Comparison of ENCODE assay signal across 18 mouse cellular contexts in the genomic region with DNA sequence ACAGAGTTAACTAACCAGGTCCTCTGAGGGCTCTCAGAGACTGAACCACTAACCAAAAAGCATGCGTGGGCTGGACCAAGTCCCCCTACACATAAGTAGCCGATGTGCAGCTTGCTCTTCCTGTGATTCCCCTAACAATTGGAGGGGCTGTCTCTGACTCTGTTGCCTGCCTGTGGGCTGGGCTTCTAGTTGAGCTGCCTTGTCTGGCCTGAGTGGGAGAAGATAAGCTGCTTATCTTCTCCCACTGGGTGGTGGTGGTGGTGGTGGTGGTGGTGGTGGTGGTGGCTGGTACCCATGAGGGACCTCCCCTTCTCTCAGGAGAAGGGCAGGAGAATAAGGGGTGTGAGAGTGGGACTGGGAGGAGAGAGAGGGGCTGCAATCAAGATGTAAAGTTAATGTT. TPM values are rescaled to one million over a fixed set of nuclear protein-coding genes. Genes with fewer than 3 reads are reported as not detected.
A peak's percentile ranks its signal among the peaks of the same experiment; 100 is the strongest.
DNase-seq lines count a peak whose midpoint lies in the region; ATAC-seq and TF ChIP-seq lines count a peak whose summit lies in the region.
"Had no signal": no experiment of that assay in that cellular context is flagged by ENCODE, and none has a peak within 500 bp of the region (broad histone marks: within the 10 kb centered on the region; RNA-seq: fewer than 3 reads in every experiment).

No protein-coding gene starts in this region.

- no peak overlapping the region for H3K9ac ChIP-seq in stomach, embryonic 15.5 days
- H3K9ac ChIP-seq in stomach, postnatal 0 days (ENCODE audit: low read length), result no peak overlapping the region
- peak overlapping the region; percentile 48 for H3K9ac ChIP-seq in liver, embryonic 14.5 days (replicated peaks)
- H3K9ac ChIP-seq: embryonic facial prominence, embryonic 15.5 days; lung, embryonic 14.5 days had no signal

- TF ChIP-seq CTCF in stomach, postnatal 0 days (IDR thresholded peaks at IDR 0.05; ENCODE audit: low read depth), result no peak
- no peak for TF ChIP-seq CTCF in liver, embryonic 14.5 days (IDR thresholded peaks at IDR 0.05; ENCODE audit: low read depth)

- DNase-seq in heart, embryonic 10.5 days (ENCODE audit: low spot score), result peak; percentile 81
- DNase-seq in heart, adult 18-20 months, result no peak
- DNase-seq in stomach, postnatal 0 days (ENCODE audit: low spot score), result no peak
- peak; percentile 75 to 78 (median 78) for DNase-seq in liver, embryonic 14.5 days (ENCODE audit: low read depth in 3 of 3, low spot score in 3 of 3)
- DNase-seq in frontal cortex, adult 2 months (ENCODE audit: extremely low spot score in 1 of 2, low spot score in 1 of 2), result no peak
- no peak for DNase-seq in embryo, embryonic 9.5 days (ENCODE audit: extremely low spot score)
- no peak for DNase-seq in cerebellum, adult 11 months
- DNase-seq: cerebellum, adult 2 months; gastrocnemius, postnatal 10 days; kidney, adult 8-10 months; left cerebral cortex, postnatal 4 days; lung, embryonic 14.5 days; thymus, postnatal 25 days had no signal

- ATAC-seq in stomach, embryonic 15.5 days (ENCODE audit: insufficient read depth, low FRiP score, low read depth), result peak; percentile 66
- ATAC-seq in stomach, postnatal 0 days (ENCODE audit: low FRiP score, low TSS enrichment), result no peak
- peak; percentile 99 for ATAC-seq in liver, embryonic 14.5 days (ENCODE audit: insufficient read depth)
- ATAC-seq: forebrain, embryonic 16.5 days; midbrain, embryonic 16.5 days had no signal

- peak overlapping the region; percentile 16; the same call in 1 of the 2 replicates for H3K27ac ChIP-seq in heart, embryonic 10.5 days
- H3K27ac ChIP-seq in stomach, embryonic 15.5 days, result no peak overlapping the region
- H3K27ac ChIP-seq in stomach, postnatal 0 days (replicated peaks), result no peak overlapping the region
- peak overlapping the region; percentile 79 for H3K27ac ChIP-seq in liver, embryonic 14.5 days
- H3K27ac ChIP-seq: embryonic facial prominence, embryonic 15.5 days; macrophage had no signal

- no peaks in the 10 kb centered on the region for H3K27me3 ChIP-seq in heart, embryonic 10.5 days (ENCODE audit: insufficient read depth, poor library complexity, severe bottlenecking)
- H3K27me3 ChIP-seq in stomach, embryonic 15.5 days (replicated peaks), result no peaks in the 10 kb centered on the region
- H3K27me3 ChIP-seq in stomach, postnatal 0 days (ENCODE audit: control insufficient read depth, insufficient read depth, low read length), result no peaks in the 10 kb centered on the region
- H3K27me3 ChIP-seq in liver, embryonic 14.5 days (ENCODE audit: control insufficient read depth, insufficient read depth, low read length), result no peaks in the 10 kb centered on the region
- H3K27me3 ChIP-seq: embryonic facial prominence, embryonic 15.5 days had no signal

- H3K4me1 ChIP-seq in heart, embryonic 10.5 days, result peaks cover 5% of the 10 kb centered on the region; the same call in 1 of the 2 replicates
- no peaks in the 10 kb centered on the region for H3K4me1 ChIP-seq in stomach, embryonic 15.5 days
- H3K4me1 ChIP-seq in stomach, postnatal 0 days (replicated peaks; ENCODE audit: control insufficient read depth, insufficient read depth), result no peaks in the 10 kb centered on the region
- peaks cover 23 to 25% of the 10 kb centered on the region in 2 experiments for H3K4me1 ChIP-seq in liver, embryonic 14.5 days (replicated peaks; ENCODE audit: control insufficient read depth in 2 of 2, insufficient read depth in 2 of 2, low read length in 1 of 2)
- H3K4me1 ChIP-seq: embryonic facial prominence, embryonic 15.5 days had no signal

- TF ChIP-seq EP300 in stomach, postnatal 0 days (optimal IDR thresholded peaks at IDR 0.05), result no peak
- peak; percentile 88 for TF ChIP-seq EP300 in liver, embryonic 14.5 days (IDR thresholded peaks at IDR 0.05; ENCODE audit: low read depth)

- no peak overlapping the region for H3K4me2 ChIP-seq in stomach, embryonic 15.5 days
- no peak overlapping the region for H3K4me2 ChIP-seq in stomach, postnatal 0 days (replicated peaks; ENCODE audit: low read depth)
- H3K4me2 ChIP-seq in liver, embryonic 14.5 days (ENCODE audit: low read depth), result peak overlapping the region; percentile 67
- H3K4me2 ChIP-seq: embryonic facial prominence, embryonic 15.5 days; lung, embryonic 14.5 days had no signal

- no peaks in the 10 kb centered on the region for H3K36me3 ChIP-seq in heart, embryonic 10.5 days
- no peaks in the 10 kb centered on the region for H3K36me3 ChIP-seq in stomach, embryonic 15.5 days
- H3K36me3 ChIP-seq in stomach, postnatal 0 days (ENCODE audit: control insufficient read depth, insufficient read depth, low read length), result no peaks in the 10 kb centered on the region
- no peaks in the 10 kb centered on the region for H3K36me3 ChIP-seq in liver, embryonic 14.5 days (replicated peaks; ENCODE audit: control insufficient read depth, insufficient read depth, low read depth)
- H3K36me3 ChIP-seq: embryonic facial prominence, embryonic 15.5 days had no signal

- 42% methylated on average over 2 of the region's 2 CpGs for WGBS in heart, embryonic 10.5 days
- 51% methylated on average over 2 of the region's 2 CpGs for WGBS in stomach, embryonic 15.5 days
- 62% methylated on average over 2 of the region's 2 CpGs for WGBS in stomach, postnatal 0 days
- WGBS in liver, embryonic 14.5 days (ENCODE audit: insufficient replicate concordance), result 11% methylated on average over 2 of the region's 2 CpGs

- no peak overlapping the region for H3K4me3 ChIP-seq in heart, embryonic 10.5 days
- no peak overlapping the region for H3K4me3 ChIP-seq in stomach, embryonic 15.5 days (replicated peaks)
- no peak overlapping the region for H3K4me3 ChIP-seq in stomach, postnatal 0 days (ENCODE audit: low read depth, low read length)
- H3K4me3 ChIP-seq in liver, embryonic 14.5 days (ENCODE audit: insufficient read depth in 1 of 2, low read depth in 2 of 2, low read length in 2 of 2), result peak overlapping the region; percentile 34 to 49; a peak in 3 of 4 replicates
- H3K4me3 ChIP-seq: embryonic facial prominence, embryonic 15.5 days had no signal

- no peaks in the 10 kb centered on the region for H3K9me3 ChIP-seq in heart, embryonic 10.5 days
- H3K9me3 ChIP-seq in stomach, embryonic 15.5 days, result no peaks in the 10 kb centered on the region
- no peaks in the 10 kb centered on the region for H3K9me3 ChIP-seq in stomach, postnatal 0 days (ENCODE audit: control insufficient read depth, low read length)
- H3K9me3 ChIP-seq in liver, embryonic 14.5 days (ENCODE audit: control insufficient read depth, low read length), result no peaks in the 10 kb centered on the region
- H3K9me3 ChIP-seq: embryonic facial prominence, embryonic 15.5 days had no signal

RNA-seq across cellular contexts. Expression of a gene that starts 11.4 kb away (rescaled TPM):
- 6.2 and 6.8 TPM in 2 replicates for polyA plus RNA-seq in heart, embryonic 10.5 days (2016; fragmentation: Nextera tagmentation; extraction: Ambion mirVana)
- 1 to 10 TPM; 3.5 to 4.1 TPM for total RNA-seq in heart, adult 18-20 months (2021)
- 8.0 TPM in 2 replicates for polyA plus RNA-seq in stomach, embryonic 15.5 days (2015; fragmentation: Nextera tagmentation; extraction: Ambion mirVana)
- 5.7 and 6.2 TPM in 2 replicates for polyA plus RNA-seq in stomach, postnatal 0 days (2015; fragmentation: Nextera tagmentation; extraction: Ambion mirVana)
- polyA plus RNA-seq in liver, embryonic 14.5 days (2012; rRNA removed), result 9.4 and 10.1 TPM in 2 replicates
- polyA plus RNA-seq in liver, embryonic 14.5 days (2014; fragmentation: Nextera tagmentation; extraction: Ambion mirVana), result 20.6 and 22.7 TPM in 2 replicates
- 3.1 and 3.6 TPM in 2 replicates for polyA plus RNA-seq in frontal cortex, adult 2 months (2012; rRNA removed)

RNA-seq across cellular contexts. Expression of a gene that starts 11.4 kb away (rescaled TPM):
- 40.8 and 43.6 TPM in 2 replicates for polyA plus RNA-seq in heart, embryonic 10.5 days (2016; fragmentation: Nextera tagmentation; extraction: Ambion mirVana)
- 10 to 100 TPM; 31.5 to 37.7 TPM for total RNA-seq in heart, adult 18-20 months (2021)
- 58.2 and 66.8 TPM in 2 replicates for polyA plus RNA-seq in stomach, embryonic 15.5 days (2015; fragmentation: Nextera tagmentation; extraction: Ambion mirVana)
- 44.9 and 46.5 TPM in 2 replicates for polyA plus RNA-seq in stomach, postnatal 0 days (2015; fragmentation: Nextera tagmentation; extraction: Ambion mirVana)
- 14.6 and 15.3 TPM in 2 replicates for polyA plus RNA-seq in liver, embryonic 14.5 days (2012; rRNA removed)
- 21.2 and 25.4 TPM in 2 replicates for polyA plus RNA-seq in liver, embryonic 14.5 days (2014; fragmentation: Nextera tagmentation; extraction: Ambion mirVana)
- polyA plus RNA-seq in frontal cortex, adult 2 months (2012; rRNA removed), result 44.9 and 45.2 TPM in 2 replicates

Comparison
In these comparisons a context has a peak if more than half of its experiments do, and no peak if none do; other contexts are left out.
1. DNase-seq: peak in heart, embryonic 10.5 days (single experiment) and liver, embryonic 14.5 days (3 of 3); none in heart, adult 18-20 months (0 of 2), stomach, postnatal 0 days (single experiment), frontal cortex, adult 2 months (0 of 2), embryo, embryonic 9.5 days (single experiment) and cerebellum, adult 11 months (single experiment).
2. H3K27ac ChIP-seq: peak in heart, embryonic 10.5 days (single experiment) and liver, embryonic 14.5 days (single experiment); none in stomach, embryonic 15.5 days (single experiment) and stomach, postnatal 0 days (single experiment).
3. H3K4me3 ChIP-seq: peak in liver, embryonic 14.5 days (2 of 2); none in heart, embryonic 10.5 days (single experiment), stomach, embryonic 15.5 days (single experiment) and stomach, postnatal 0 days (single experiment).